11 mouse cellular contexts compared by ENCODE assay signal in genomic region chr19:6445761-6446423, GRCm38 (mm10). TPM values are rescaled to one million over a fixed set of nuclear protein-coding genes. Genes with fewer than 3 reads are reported as not detected.
DNase-seq lines count a peak whose midpoint lies in the region; ATAC-seq lines count a peak whose summit lies in the region.
"Had no signal": no experiment of that assay in that cellular context is flagged by ENCODE, and none has a peak within 500 bp of the region (broad histone marks: within the 10 kb centered on the region; RNA-seq: fewer than 3 reads in every experiment).

No protein-coding gene starts in this region.

- H3K27me3 ChIP-seq in kidney, embryonic 14.5 days (ENCODE audit: control insufficient read depth, insufficient read depth, low read length), result no peaks in the 10 kb centered on the region
- H3K27me3 ChIP-seq in forebrain, embryonic 11.5 days (ENCODE audit: control insufficient read depth, insufficient read depth, low read length), result no peaks in the 10 kb centered on the region
- H3K27me3 ChIP-seq in midbrain, embryonic 11.5 days (ENCODE audit: control insufficient read depth, insufficient read depth, low read length), result no peaks in the 10 kb centered on the region
- H3K27me3 ChIP-seq in heart, embryonic 10.5 days (ENCODE audit: insufficient read depth, poor library complexity, severe bottlenecking), result peaks cover 88% of the 10 kb centered on the region

- no peak for DNase-seq in kidney, adult 8-10 months
- DNase-seq in A20 (ENCODE audit: low read depth, low spot score), result peak; percentile 73
- DNase-seq in forebrain, embryonic 11.5 days (ENCODE audit: low spot score), result peak; percentile 86
- DNase-seq in midbrain, embryonic 11.5 days (ENCODE audit: low spot score, missing footprints), result peak; percentile 94
- no peak for DNase-seq in heart, embryonic 10.5 days (ENCODE audit: low spot score)
- no peak for DNase-seq in ovary, postnatal 14 days (ENCODE audit: low spot score)
- DNase-seq in layer of hippocampus, adult 9-11 months, result no peak
- DNase-seq: cerebellum, adult 11-12 months had no signal

- WGBS in kidney, embryonic 14.5 days, result 34% methylated on average over 10 of the region's 10 CpGs
- WGBS in forebrain, embryonic 11.5 days, result 13% methylated on average over 10 of the region's 10 CpGs
- WGBS in midbrain, embryonic 11.5 days, result 14% methylated on average over 10 of the region's 10 CpGs
- WGBS in heart, embryonic 10.5 days, result 37% methylated on average over 10 of the region's 10 CpGs

- H3K9me3 ChIP-seq in kidney, embryonic 14.5 days (ENCODE audit: control insufficient read depth, low read length), result no peaks in the 10 kb centered on the region
- no peaks in the 10 kb centered on the region for H3K9me3 ChIP-seq in forebrain, embryonic 11.5 days (ENCODE audit: control insufficient read depth, low read length)
- H3K9me3 ChIP-seq in midbrain, embryonic 11.5 days (ENCODE audit: control insufficient read depth, low read length), result no peaks in the 10 kb centered on the region
- H3K9me3 ChIP-seq in heart, embryonic 10.5 days, result no peaks in the 10 kb centered on the region
- H3K9me3 ChIP-seq: limb, embryonic 13.5 days; megakaryocyte, embryonic 14.5 days had no signal

- H3K4me1 ChIP-seq in kidney, embryonic 14.5 days (ENCODE audit: control insufficient read depth, insufficient read depth, low read length), result peaks cover 15% of the 10 kb centered on the region
- H3K4me1 ChIP-seq in forebrain, embryonic 11.5 days (replicated peaks; ENCODE audit: control insufficient read depth, insufficient read depth, low read length), result peaks cover 31% of the 10 kb centered on the region
- peaks cover 32% of the 10 kb centered on the region for H3K4me1 ChIP-seq in midbrain, embryonic 11.5 days (ENCODE audit: control insufficient read depth, insufficient read depth, low read length)
- H3K4me1 ChIP-seq in heart, embryonic 10.5 days, result peaks cover 15% of the 10 kb centered on the region

- no peaks in the 10 kb centered on the region for H3K36me3 ChIP-seq in kidney, embryonic 14.5 days (ENCODE audit: control insufficient read depth, insufficient read depth, low read length)
- H3K36me3 ChIP-seq in forebrain, embryonic 11.5 days (ENCODE audit: control insufficient read depth, insufficient read depth, low read length), result no peaks in the 10 kb centered on the region
- H3K36me3 ChIP-seq in midbrain, embryonic 11.5 days (ENCODE audit: control insufficient read depth, insufficient read depth, low read length), result no peaks in the 10 kb centered on the region
- H3K36me3 ChIP-seq in heart, embryonic 10.5 days, result no peaks in the 10 kb centered on the region
- H3K36me3 ChIP-seq: limb, embryonic 13.5 days had no signal

- no peak overlapping the region for H3K4me2 ChIP-seq in kidney, embryonic 14.5 days (replicated peaks; ENCODE audit: low read depth, low read length)
- H3K4me2 ChIP-seq in forebrain, embryonic 11.5 days (ENCODE audit: low read depth, low read length, severe bottlenecking), result peak overlapping the region; percentile 36
- H3K4me2 ChIP-seq in midbrain, embryonic 11.5 days, result peak overlapping the region; percentile 36
- H3K4me2 ChIP-seq: limb, embryonic 13.5 days had no signal

- H3K9ac ChIP-seq in kidney, embryonic 14.5 days (ENCODE audit: low read depth, low read length), result no peak overlapping the region
- peak overlapping the region; percentile 18; the same call in 1 of the 2 replicates for H3K9ac ChIP-seq in forebrain, embryonic 11.5 days (ENCODE audit: low read length)
- H3K9ac ChIP-seq in midbrain, embryonic 11.5 days (ENCODE audit: low read length), result peak overlapping the region; percentile 44
- H3K9ac ChIP-seq: limb, embryonic 13.5 days had no signal

- peak; percentile 81 for ATAC-seq in kidney, embryonic 14.5 days (ENCODE audit: low FRiP score, low TSS enrichment)
- ATAC-seq in forebrain, embryonic 11.5 days (replicated peaks; ENCODE audit: low FRiP score), result peak; percentile 90
- ATAC-seq in midbrain, embryonic 11.5 days (ENCODE audit: low FRiP score), result peak; percentile 90

- no peak overlapping the region for H3K4me3 ChIP-seq in kidney, embryonic 14.5 days (ENCODE audit: low read length)
- no peak overlapping the region for H3K4me3 ChIP-seq in forebrain, embryonic 11.5 days (ENCODE audit: low read depth, low read length)
- H3K4me3 ChIP-seq in midbrain, embryonic 11.5 days (ENCODE audit: low read depth, low read length), result no peak overlapping the region
- no peak overlapping the region for H3K4me3 ChIP-seq in heart, embryonic 10.5 days
- H3K4me3 ChIP-seq: limb, embryonic 13.5 days; megakaryocyte, embryonic 14.5 days had no signal

- H3K27ac ChIP-seq in kidney, embryonic 14.5 days (ENCODE audit: low read depth, low read length), result no peak overlapping the region
- peak overlapping the region; percentile 32; the same call in 1 of the 2 replicates for H3K27ac ChIP-seq in forebrain, embryonic 11.5 days (ENCODE audit: low read depth, low read length)
- H3K27ac ChIP-seq in midbrain, embryonic 11.5 days (ENCODE audit: low read depth, low read length), result peak overlapping the region; percentile 42
- no peak overlapping the region for H3K27ac ChIP-seq in heart, embryonic 10.5 days
- H3K27ac ChIP-seq: limb, embryonic 13.5 days had no signal

RNA-seq across cellular contexts. Expression of gene Nrxn2, which starts 27.4 kb away (rescaled TPM):
- polyA plus RNA-seq in kidney, embryonic 14.5 days (2014; fragmentation: Nextera tagmentation; extraction: Ambion mirVana), result 5.4 and 8.4 TPM in 2 replicates
- 8.1 and 10.4 TPM in 2 replicates for polyA plus RNA-seq in forebrain, embryonic 11.5 days (2014; fragmentation: Nextera tagmentation; extraction: Ambion mirVana)
- polyA plus RNA-seq in midbrain, embryonic 11.5 days (2014; fragmentation: Nextera tagmentation; extraction: Ambion mirVana), result 9.2 and 9.5 TPM in 2 replicates
- polyA plus RNA-seq in heart, embryonic 10.5 days (2016; fragmentation: Nextera tagmentation; extraction: Ambion mirVana), result 0.10 and 1.1 TPM in 2 replicates

RNA-seq across cellular contexts. Expression of gene Rasgrp2, which starts 46.8 kb away (rescaled TPM):
- polyA plus RNA-seq in kidney, embryonic 14.5 days (2014; fragmentation: Nextera tagmentation; extraction: Ambion mirVana), result 77.1 and 78.6 TPM in 2 replicates
- 9.5 and 12.9 TPM in 2 replicates for polyA plus RNA-seq in forebrain, embryonic 11.5 days (2014; fragmentation: Nextera tagmentation; extraction: Ambion mirVana)
- polyA plus RNA-seq in midbrain, embryonic 11.5 days (2014; fragmentation: Nextera tagmentation; extraction: Ambion mirVana), result 14.1 and 16.8 TPM in 2 replicates
- 59.9 and 61.6 TPM in 2 replicates for polyA plus RNA-seq in heart, embryonic 10.5 days (2016; fragmentation: Nextera tagmentation; extraction: Ambion mirVana)

Comparison
In these comparisons a context has a peak if more than half of its experiments do, and no peak if none do; other contexts are left out.
1. H3K27ac ChIP-seq: peak in forebrain, embryonic 11.5 days (single experiment) and midbrain, embryonic 11.5 days (single experiment); none in kidney, embryonic 14.5 days (single experiment) and heart, embryonic 10.5 days (single experiment).
2. DNase-seq: peak in A20 (single experiment), forebrain, embryonic 11.5 days (single experiment) and midbrain, embryonic 11.5 days (single experiment); none in kidney, adult 8-10 months (0 of 2), heart, embryonic 10.5 days (single experiment), ovary, postnatal 14 days (single experiment) and layer of hippocampus, adult 9-11 months (single experiment).
3. Peak in every context shown above with its lines, with median percentiles within 50 percentile points of each other: ATAC-seq.